Mouse (Mus musculus) heart, embryonic 15.5 days (tissue): ENCODE data around the gene Grm4. TPM values are rescaled to one million over a fixed set of nuclear protein-coding genes. Genes with fewer than 3 reads are reported as not detected.

ENCODE experiments used
- ATAC-seq: fragments of 200-750 bp; cut with Nextera tagmentation; replicated peaks from 2 replicates; pipeline ENCODE4 v1.8.0; 2017; ENCODE audit warnings: low read depth, moderate TSS enrichment; ENCODE audit not compliant: insufficient number of reproducible peaks, insufficient read depth, low FRiP score
- H3K27ac ChIP-seq: fragments of 300-500 bp; sonication (generic); 2 replicates; pipeline ENCODE4 v1.5.1; 2015; ENCODE audit warnings: mild to moderate bottlenecking, inconsistent platforms
- H3K27me3 ChIP-seq: fragments of 300-500 bp; sonication (generic); 2 replicates; pipeline ENCODE4 v1.6.1; 2015; ENCODE audit warnings: inconsistent platforms
- H3K36me3 ChIP-seq: fragments of 300-500 bp; sonication (generic); 2 replicates; pipeline ENCODE4 v1.6.1; 2015; ENCODE audit warnings: mild to moderate bottlenecking, inconsistent platforms
- H3K4me1 ChIP-seq: fragments of 300-500 bp; sonication (generic); replicated peaks from 2 replicates; pipeline ENCODE4 v1.6.1; 2015; ENCODE audit warnings: inconsistent platforms
- H3K4me2 ChIP-seq: fragments of 300-500 bp; sonication (generic); 2 replicates; pipeline ENCODE4 v1.6.1; 2015; ENCODE audit warnings: inconsistent platforms, mild to moderate bottlenecking, moderate library complexity
- H3K4me3 ChIP-seq: fragments of 300-500 bp; sonication (generic); 2 replicates; pipeline ENCODE4 v1.5.1; 2015; ENCODE audit warnings: mild to moderate bottlenecking, inconsistent platforms
- H3K9ac ChIP-seq: fragments of 300-500 bp; sonication (generic); 2 replicates; pipeline ENCODE4 v1.6.1; 2015; ENCODE audit warnings: mild to moderate bottlenecking, inconsistent platforms
- H3K9me3 ChIP-seq: fragments of 300-500 bp; sonication (generic); replicated peaks from 2 replicates; pipeline ENCODE4 v1.6.1; 2016; ENCODE audit warnings: inconsistent platforms
- WGBS: fragments of 180-500 bp; shearing (Covaris S2); methylation state at CpG from one replicate; pipeline ENCODE4 v1.1.7; 2015; ENCODE audit warnings: mixed read lengths; 5-methylcytosine and 5-hydroxymethylcytosine counted together
- polyA plus RNA-seq: library from polyadenylated mRNA; unstranded; fragments of >200 nt; fragmentation: Nextera tagmentation; extraction: Ambion mirVana; gene quantifications from 2 replicates; pipeline ENCODE4 v1.2.1, GENCODE M21; 2015

Gene Grm4
- polyA plus RNA-seq, 1 experiment from 2014 or later, result 0.05 TPM

GRCm38 (mm10) chr17:27435225-27435624 is 86.0 kb downstream of the Grm4 start:
- 90% methylated on average over 15 of the region's 15 CpGs for WGBS
- no peaks in the 10 kb centered on the region for H3K9me3 ChIP-seq
- H3K9ac ChIP-seq, result no peak overlapping the region
- H3K4me2 ChIP-seq, result no peak overlapping the region
- no peak for ATAC-seq
- H3K4me3 ChIP-seq, result no peak overlapping the region
- no peaks in the 10 kb centered on the region for H3K36me3 ChIP-seq
- H3K4me1 ChIP-seq, result peaks cover 4% of the 10 kb centered on the region
- H3K27me3 ChIP-seq, result peaks cover 29% of the 10 kb centered on the region
- no peak overlapping the region for H3K27ac ChIP-seq

GRCm38 (mm10) chr17:27434066-27434465 is 87.1 kb downstream of the Grm4 start:
- WGBS, result 65% methylated on average over 1 of the region's 1 CpGs
- Histone ChIP-seq H3K36me3 (no peaks in the 10 kb centered on the region), H3K27ac (no peak overlapping the region), H3K4me3 (no peak overlapping the region), H3K9me3 (no peaks in the 10 kb centered on the region), H3K9ac (no peak overlapping the region), H3K27me3 (peaks cover 25% of the 10 kb centered on the region; the same call in 1 of the 2 replicates), H3K4me2 (no peak overlapping the region), H3K4me1 (peaks cover 4% of the 10 kb centered on the region)
- no peak for ATAC-seq

GRCm38 (mm10) chr17:27433179-27433680 is 88.0 kb downstream of the Grm4 start:
- peaks cover 25% of the 10 kb centered on the region; the same call in 1 of the 2 replicates for H3K27me3 ChIP-seq
- ATAC-seq, result no peak

GRCm38 (mm10) chr17:27432145-27432650 is 89.0 kb downstream of the Grm4 start:
- Histone ChIP-seq H3K9me3 (peaks cover 7% of the 10 kb centered on the region; the same call in 1 of the 2 replicates), H3K36me3 (no peaks in the 10 kb centered on the region), H3K27me3 (peaks cover 25% of the 10 kb centered on the region; the same call in 1 of the 2 replicates), H3K9ac (no peak overlapping the region), H3K4me3 (no peak overlapping the region), H3K4me1 (peaks cover 4% of the 10 kb centered on the region), H3K4me2 (no peak overlapping the region), H3K27ac (no peak overlapping the region)
- WGBS, result 61% methylated on average over 9 of the region's 9 CpGs
- no peak for ATAC-seq

More at GRCm38 (mm10) chr17:27433179-27433680, 88.0 kb downstream of the Grm4 start:
- no peak overlapping the region for H3K9ac ChIP-seq
- no peaks in the 10 kb centered on the region for H3K36me3 ChIP-seq
- H3K4me1 ChIP-seq, result peaks cover 4% of the 10 kb centered on the region
- H3K4me2 ChIP-seq, result no peak overlapping the region
- H3K27ac ChIP-seq, result no peak overlapping the region
- H3K9me3 ChIP-seq, result peaks cover 7% of the 10 kb centered on the region; the same call in 1 of the 2 replicates
- no peak overlapping the region for H3K4me3 ChIP-seq
- WGBS, result 58% methylated on average over 3 of the region's 3 CpGs

GRCm38 (mm10) chr17:27431049-27431839 is 90.0 kb downstream of the Grm4 start:
- H3K4me2 ChIP-seq, result no peak overlapping the region
- H3K36me3 ChIP-seq, result no peaks in the 10 kb centered on the region
- no peak for ATAC-seq
- 82% methylated on average over 26 of the region's 26 CpGs for WGBS
- peaks cover 4% of the 10 kb centered on the region for H3K4me1 ChIP-seq
- H3K27ac ChIP-seq, result no peak overlapping the region
- H3K9ac ChIP-seq, result no peak overlapping the region
- no peak overlapping the region for H3K4me3 ChIP-seq
- peaks cover 25% of the 10 kb centered on the region; the same call in 1 of the 2 replicates for H3K27me3 ChIP-seq
- peaks cover 7% of the 10 kb centered on the region; the same call in 1 of the 2 replicates for H3K9me3 ChIP-seq

GRCm38 (mm10) chr17:27429757-27430156 is 91.4 kb downstream of the Grm4 start:
- ATAC-seq, result no peak
- Histone ChIP-seq H3K36me3 (no peaks in the 10 kb centered on the region), H3K4me2 (no peak overlapping the region), H3K4me3 (no peak overlapping the region), H3K27me3 (peaks cover 21% of the 10 kb centered on the region; the same call in 1 of the 2 replicates), H3K27ac (no peak overlapping the region), H3K9me3 (peaks cover 7% of the 10 kb centered on the region; the same call in 1 of the 2 replicates), H3K4me1 (no peaks in the 10 kb centered on the region), H3K9ac (no peak overlapping the region)
- 16% methylated on average over 9 of the region's 9 CpGs for WGBS

GRCm38 (mm10) chr17:27425016-27425415 is 96.2 kb downstream of the Grm4 start:
- peaks cover 15% of the 10 kb centered on the region for H3K27me3 ChIP-seq
- no peak overlapping the region for H3K9ac ChIP-seq
- peaks cover 7% of the 10 kb centered on the region; the same call in 1 of the 2 replicates for H3K9me3 ChIP-seq
- WGBS, result 85% methylated on average over 2 of the region's 2 CpGs
- H3K36me3 ChIP-seq, result no peaks in the 10 kb centered on the region
- no peak overlapping the region for H3K4me3 ChIP-seq
- no peak for ATAC-seq
- H3K27ac ChIP-seq, result no peak overlapping the region
- H3K4me2 ChIP-seq, result no peak overlapping the region
- H3K4me1 ChIP-seq, result peaks cover 13% of the 10 kb centered on the region

- H3K4me2 ChIP-seq, result no peak overlapping the region
- ATAC-seq, result no peak
- H3K9ac ChIP-seq, result no peak overlapping the region
- peaks cover 7% of the 10 kb centered on the region; the same call in 1 of the 2 replicates for H3K9me3 ChIP-seq
- H3K27ac ChIP-seq, result no peak overlapping the region
- 74% methylated on average over 6 of the region's 6 CpGs for WGBS
- peaks cover 13% of the 10 kb centered on the region for H3K4me1 ChIP-seq
- peaks cover 13% of the 10 kb centered on the region; the same call in 1 of the 2 replicates for H3K27me3 ChIP-seq
- no peak overlapping the region for H3K4me3 ChIP-seq
- no peaks in the 10 kb centered on the region for H3K36me3 ChIP-seq
Measured at GRCm38 (mm10) chr17:27424356-27424755, 96.8 kb downstream of the Grm4 start.

GRCm38 (mm10) chr17:27422726-27423381 is 98.3 kb downstream of the Grm4 start:
- Histone ChIP-seq H3K4me3 (no peak overlapping the region), H3K4me1 (peaks cover 13% of the 10 kb centered on the region), H3K4me2 (peak overlapping the region; percentile 5; the same call in 1 of the 2 replicates), H3K36me3 (no peaks in the 10 kb centered on the region), H3K9ac (no peak overlapping the region), H3K9me3 (no peaks in the 10 kb centered on the region), H3K27ac (peak overlapping the region; percentile 53), H3K27me3 (peaks cover 13% of the 10 kb centered on the region; the same call in 1 of the 2 replicates)
- WGBS, result 27% methylated on average over 10 of the region's 10 CpGs
- ATAC-seq, result no peak

GRCm38 (mm10) chr17:27422371-27422725 is 98.9 kb downstream of the Grm4 start:
- H3K27ac ChIP-seq, result peak overlapping the region; percentile 53; the same call in 1 of the 2 replicates
- peaks cover 13% of the 10 kb centered on the region; the same call in 1 of the 2 replicates for H3K27me3 ChIP-seq
- peaks cover 13% of the 10 kb centered on the region for H3K4me1 ChIP-seq
- H3K36me3 ChIP-seq, result no peaks in the 10 kb centered on the region
- H3K9me3 ChIP-seq, result no peaks in the 10 kb centered on the region
- H3K9ac ChIP-seq, result no peak overlapping the region
- ATAC-seq, result no peak
- H3K4me2 ChIP-seq, result peak overlapping the region; percentile 5; the same call in 1 of the 2 replicates
- WGBS, result 33% methylated on average over 6 of the region's 6 CpGs
- H3K4me3 ChIP-seq, result no peak overlapping the region

GRCm38 (mm10) chr17:27421837-27422236 is 99.4 kb downstream of the Grm4 start:
- Histone ChIP-seq H3K4me1 (peaks cover 13% of the 10 kb centered on the region), H3K27ac (no peak overlapping the region), H3K4me2 (no peak overlapping the region), H3K9ac (no peak overlapping the region), H3K4me3 (no peak overlapping the region), H3K36me3 (no peaks in the 10 kb centered on the region), H3K9me3 (no peaks in the 10 kb centered on the region), H3K27me3 (peaks cover 13% of the 10 kb centered on the region; the same call in 1 of the 2 replicates)
- 42% methylated on average over 8 of the region's 8 CpGs for WGBS
- no peak for ATAC-seq
